Mouse (Mus musculus) left cerebral cortex, adult 2 months (tissue): ENCODE data around the gene Plk2. TPM values are rescaled to one million over a fixed set of nuclear protein-coding genes. Genes with fewer than 3 reads are reported as not detected.

Experiments used
- DNase-seq, 2 experiments: peaks; one replicate each; pipeline ENCODE4 v3.0.0; 2021 to 2022; ENCODE audit warnings: low spot score in 2 of 2, mixed read lengths in 1 of 2; ENCODE audit errors: extremely low spot score in 1 of 2
- H3K27ac ChIP-seq: fragments of 200-600 bp; 2 replicates; pipeline ENCODE4 v1.8.1; 2022
- H3K4me3 ChIP-seq: fragments of 200-600 bp; 2 replicates; pipeline ENCODE4 v1.8.1; 2022
- CTCF ChIP-seq: fragments of 200-600 bp; IDR thresholded peaks from 2 replicates; pipeline ENCODE4 v1.8.1; 2022; ENCODE audit warnings: antibody characterized with exemption, mild to moderate bottlenecking, moderate library complexity
- intact Hi-C: fragments of 180-260 bp; cut with DNase I; formaldehyde crosslinking; loops from one replicate; pipeline ENCODE4 v1.15.1; 2025
- total RNA-seq, 2 experiments: library from RNA; stranded (reverse); gene quantifications; 2 replicates each; pipeline ENCODE4 v1.2.3; 2021

The Plk2 gene
- total RNA-seq, 2 experiments from 2014 or later: 279 TPM

- Histone ChIP-seq H3K27ac (peak overlapping the region; percentile 71; the same call in 1 of the 2 replicates), H3K4me3 (no peak overlapping the region)
- TF ChIP-seq CTCF: no peak
- DNase-seq: no peak
- intact Hi-C loops: loop anchor here (5.0 kb wide), 2 partner anchors 96 to 181 kb away; no protein-coding TSS in a partner anchor
These were observed 51.6 kb downstream of the Plk2 start for GRCm38 (mm10) chr13:110446434-110446833.

DNA sequence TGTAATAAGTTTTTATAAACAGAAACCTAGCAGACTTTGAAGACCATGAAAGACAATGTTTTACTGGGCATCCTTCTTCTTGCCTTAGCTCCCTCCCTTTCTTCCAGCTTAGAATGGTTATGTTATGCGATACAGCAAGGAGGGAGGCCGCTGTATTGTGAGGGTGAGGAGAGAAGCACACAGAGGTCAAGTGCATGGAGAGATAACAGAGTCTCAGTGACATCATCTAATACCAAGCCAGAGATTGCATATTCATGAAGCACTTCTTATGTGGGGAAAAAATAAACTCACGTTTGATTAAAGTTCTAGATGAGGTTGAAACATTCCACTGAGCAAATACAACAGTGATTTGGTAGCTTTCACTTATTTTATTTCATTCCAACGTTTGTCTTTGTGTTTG lies 55.2 kb downstream of the Plk2 start:
- intact Hi-C loops: no loop called here
- Histone ChIP-seq H3K27ac (no peak overlapping the region), H3K4me3 (no peak overlapping the region)
- DNase-seq: no peak
- no peak for TF ChIP-seq CTCF

Other genes with a start within 250 kb of the Plk2 start
- 100 to 1,000 TPM; 179 to 180 TPM for gene Rab3c, start 114.0 kb upstream of the Plk2 start, total RNA-seq
- gene Gapt, start 37.8 kb upstream of the Plk2 start, total RNA-seq: not detected